Mouse (Mus musculus): ENCODE data around the gene Tnip2. TPM values are rescaled to one million over a fixed set of nuclear protein-coding genes. Genes with fewer than 3 reads are reported as not detected.

The Tnip2 gene
- polyA plus RNA-seq, 1 experiment from 2014 or later: 4.3 TPM

GRCm38 (mm10) chr5:34539121-34539520 lies 25.3 kb upstream of the Tnip2 start:
- ATAC-seq (ENCODE audit: insufficient read depth, low FRiP score, low TSS enrichment): no peak
- no peak overlapping the region for H3K4me2 ChIP-seq (ENCODE audit: low read depth)
- WGBS: 94% methylated on average over 2 of the region's 2 CpGs
- H3K4me3 ChIP-seq (ENCODE audit: low read depth, low read length): no peak overlapping the region
- H3K36me3 ChIP-seq (ENCODE audit: control insufficient read depth, insufficient read depth, low read length): no peaks in the 10 kb centered on the region
- DNase-seq (ENCODE audit: low spot score): no peak
- no peaks in the 10 kb centered on the region for H3K9me3 ChIP-seq (ENCODE audit: control insufficient read depth, low read length)
- H3K4me1 ChIP-seq (ENCODE audit: control insufficient read depth, insufficient read depth, low read length): no peaks in the 10 kb centered on the region
- no peaks in the 10 kb centered on the region for H3K27me3 ChIP-seq (ENCODE audit: control insufficient read depth, insufficient read depth, low read length)
- no peak overlapping the region for H3K9ac ChIP-seq (ENCODE audit: low read length)
- H3K27ac ChIP-seq (ENCODE audit: low read depth, low read length): no peak overlapping the region

DNA sequence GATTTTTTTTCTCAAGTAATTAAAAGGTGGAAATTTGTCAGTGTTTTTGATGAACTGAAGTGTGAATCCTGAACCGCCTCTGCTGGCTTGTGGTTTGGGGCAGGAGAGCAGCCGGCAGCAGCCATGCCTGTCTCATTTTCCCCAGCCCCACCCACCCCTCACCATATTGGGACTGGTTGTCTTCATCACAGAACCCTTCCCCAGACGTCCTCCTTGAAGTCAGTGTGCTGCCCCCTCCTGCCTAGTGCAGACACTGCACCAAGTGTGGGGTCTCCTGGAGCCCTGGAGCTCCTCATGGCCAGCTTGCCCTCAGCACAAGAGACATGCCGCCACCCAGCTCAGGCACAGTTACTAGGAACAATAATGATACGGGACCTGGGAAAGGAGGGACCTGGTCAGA lies 24.7 kb upstream of the Tnip2 start:
- H3K4me2 ChIP-seq (ENCODE audit: low read depth): no peak overlapping the region
- H3K27ac ChIP-seq (ENCODE audit: low read depth, low read length): no peak overlapping the region
- DNase-seq (ENCODE audit: low spot score) (no peak), ATAC-seq (ENCODE audit: insufficient read depth, low FRiP score, low TSS enrichment) (no peak)
- no peak overlapping the region for H3K4me3 ChIP-seq (ENCODE audit: low read depth, low read length)
- WGBS: 30% methylated on average over 5 of the region's 5 CpGs
- H3K27me3 ChIP-seq (ENCODE audit: control insufficient read depth, insufficient read depth, low read length): no peaks in the 10 kb centered on the region
- no peaks in the 10 kb centered on the region for H3K9me3 ChIP-seq (ENCODE audit: control insufficient read depth, low read length)
- H3K36me3 ChIP-seq (ENCODE audit: control insufficient read depth, insufficient read depth, low read length): no peaks in the 10 kb centered on the region
- H3K4me1 ChIP-seq (ENCODE audit: control insufficient read depth, insufficient read depth, low read length): no peaks in the 10 kb centered on the region
- no peak overlapping the region for H3K9ac ChIP-seq (ENCODE audit: low read length)

- Histone ChIP-seq H3K27ac (ENCODE audit: low read depth, low read length) (no peak overlapping the region), H3K4me2 (ENCODE audit: low read depth) (no peak overlapping the region), H3K4me1 (ENCODE audit: control insufficient read depth, insufficient read depth, low read length) (no peaks in the 10 kb centered on the region), H3K9me3 (ENCODE audit: control insufficient read depth, low read length) (no peaks in the 10 kb centered on the region), H3K36me3 (ENCODE audit: control insufficient read depth, insufficient read depth, low read length) (no peaks in the 10 kb centered on the region), H3K9ac (ENCODE audit: low read length) (no peak overlapping the region), H3K27me3 (ENCODE audit: control insufficient read depth, insufficient read depth, low read length) (no peaks in the 10 kb centered on the region), H3K4me3 (ENCODE audit: low read depth, low read length) (no peak overlapping the region)
- DNase-seq (ENCODE audit: low spot score) (no peak), ATAC-seq (ENCODE audit: insufficient read depth, low FRiP score, low TSS enrichment) (no peak)
- WGBS: 79% methylated on average over 7 of the region's 7 CpGs
Observed at GRCm38 (mm10) chr5:34538079-34538478, 24.3 kb upstream of the Tnip2 start.

DNA sequence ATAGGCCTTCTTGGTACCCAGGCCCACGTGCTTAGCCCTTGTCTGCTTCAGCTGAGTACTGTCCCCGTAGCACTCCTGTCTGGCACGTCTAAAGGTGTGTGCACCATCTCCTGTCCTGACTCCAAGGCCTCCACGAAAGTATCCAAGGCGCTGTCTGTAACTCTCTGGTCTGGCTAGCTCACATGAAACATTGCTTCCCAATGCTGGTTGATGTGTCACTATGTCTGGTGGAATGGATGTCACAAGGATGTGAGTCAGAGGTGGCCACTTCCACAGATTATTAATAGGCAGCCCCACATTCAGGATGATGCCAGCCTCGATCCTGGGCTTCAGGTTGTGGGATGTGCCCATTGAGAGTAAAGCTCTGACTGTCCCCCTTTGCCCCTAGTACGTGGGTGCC lies 22.0 kb upstream of the Tnip2 start:
- H3K4me1 ChIP-seq (ENCODE audit: control insufficient read depth, insufficient read depth, low read length): no peaks in the 10 kb centered on the region
- WGBS: 85% methylated on average over 7 of the region's 7 CpGs
- H3K27ac ChIP-seq (ENCODE audit: low read depth, low read length): no peak overlapping the region
- no peak for DNase-seq (ENCODE audit: low spot score)
- no peak for ATAC-seq (ENCODE audit: insufficient read depth, low FRiP score, low TSS enrichment)
- no peaks in the 10 kb centered on the region for H3K36me3 ChIP-seq (ENCODE audit: control insufficient read depth, insufficient read depth, low read length)
- no peak overlapping the region for H3K9ac ChIP-seq (ENCODE audit: low read length)
- no peaks in the 10 kb centered on the region for H3K9me3 ChIP-seq (ENCODE audit: control insufficient read depth, low read length)
- no peak overlapping the region for H3K4me2 ChIP-seq (ENCODE audit: low read depth)
- no peaks in the 10 kb centered on the region for H3K27me3 ChIP-seq (ENCODE audit: control insufficient read depth, insufficient read depth, low read length)
- no peak overlapping the region for H3K4me3 ChIP-seq (ENCODE audit: low read depth, low read length)

- H3K9ac ChIP-seq (ENCODE audit: low read length): no peak overlapping the region
- no peaks in the 10 kb centered on the region for H3K36me3 ChIP-seq (ENCODE audit: control insufficient read depth, insufficient read depth, low read length)
- no peak for DNase-seq (ENCODE audit: low spot score)
- no peaks in the 10 kb centered on the region for H3K9me3 ChIP-seq (ENCODE audit: control insufficient read depth, low read length)
- no peak for ATAC-seq (ENCODE audit: insufficient read depth, low FRiP score, low TSS enrichment)
- no peaks in the 10 kb centered on the region for H3K27me3 ChIP-seq (ENCODE audit: control insufficient read depth, insufficient read depth, low read length)
- H3K4me3 ChIP-seq (ENCODE audit: low read depth, low read length): no peak overlapping the region
- 79% methylated on average over 5 of the region's 5 CpGs for WGBS
- H3K4me1 ChIP-seq (ENCODE audit: control insufficient read depth, insufficient read depth, low read length): no peaks in the 10 kb centered on the region
- H3K27ac ChIP-seq (ENCODE audit: low read depth, low read length): no peak overlapping the region
- no peak overlapping the region for H3K4me2 ChIP-seq (ENCODE audit: low read depth)
Observed at GRCm38 (mm10) chr5:34534776-34535581, 21.2 kb upstream of the Tnip2 start.

DNA sequence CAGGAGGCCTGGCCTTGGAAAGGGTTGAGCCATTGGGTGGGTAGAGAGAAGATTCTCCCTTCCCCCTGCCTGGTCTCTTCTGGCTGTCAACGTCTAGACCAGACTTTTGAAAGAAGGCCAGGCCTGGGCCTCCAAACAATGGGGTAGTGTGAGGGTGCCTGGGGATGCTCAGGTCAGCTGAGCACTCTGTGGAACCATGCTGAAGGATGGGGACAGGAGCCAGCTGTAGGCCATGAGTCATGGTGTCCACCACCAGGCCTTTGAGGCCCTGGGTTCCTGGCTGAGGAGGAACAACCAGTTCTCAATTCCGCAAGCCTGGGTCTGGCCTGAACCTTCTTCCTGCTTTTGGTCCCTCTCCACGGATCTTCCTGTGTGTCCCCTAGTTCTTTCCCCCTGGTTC lies 20.0 kb upstream of the Tnip2 start:
- DNase-seq (ENCODE audit: low spot score) (no peak), ATAC-seq (ENCODE audit: insufficient read depth, low FRiP score, low TSS enrichment) (no peak)
- no peak overlapping the region for H3K27ac ChIP-seq (ENCODE audit: low read depth, low read length)
- no peaks in the 10 kb centered on the region for H3K36me3 ChIP-seq (ENCODE audit: control insufficient read depth, insufficient read depth, low read length)
- 86% methylated on average over 3 of the region's 3 CpGs for WGBS
- H3K4me3 ChIP-seq (ENCODE audit: low read depth, low read length): no peak overlapping the region
- H3K27me3 ChIP-seq (ENCODE audit: control insufficient read depth, insufficient read depth, low read length): no peaks in the 10 kb centered on the region
- H3K4me1 ChIP-seq (ENCODE audit: control insufficient read depth, insufficient read depth, low read length): no peaks in the 10 kb centered on the region
- no peak overlapping the region for H3K9ac ChIP-seq (ENCODE audit: low read length)
- H3K4me2 ChIP-seq (ENCODE audit: low read depth): no peak overlapping the region
- no peaks in the 10 kb centered on the region for H3K9me3 ChIP-seq (ENCODE audit: control insufficient read depth, low read length)

DNA sequence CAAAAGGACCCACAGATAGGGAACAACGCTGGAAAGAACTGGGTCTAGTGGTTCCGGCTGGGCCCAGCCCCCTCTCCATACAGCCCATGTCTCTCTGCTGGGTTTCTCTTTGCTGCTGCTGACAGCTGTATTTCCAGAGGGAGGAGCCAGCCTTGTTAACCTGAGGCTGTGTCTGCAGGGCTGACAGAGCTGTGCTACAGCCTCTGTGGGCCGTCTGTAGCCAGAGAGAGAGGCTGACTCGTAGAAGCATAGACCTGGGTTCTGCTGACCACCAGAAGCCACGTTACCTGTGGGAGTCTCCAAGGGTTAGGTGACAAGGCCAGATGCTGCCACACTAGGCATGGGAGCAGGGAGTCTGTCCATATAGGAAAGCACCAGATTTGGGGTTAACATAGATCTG lies 19.3 kb upstream of the Tnip2 start:
- H3K27me3 ChIP-seq (ENCODE audit: control insufficient read depth, insufficient read depth, low read length): no peaks in the 10 kb centered on the region
- H3K9ac ChIP-seq (ENCODE audit: low read length): no peak overlapping the region
- DNase-seq (ENCODE audit: low spot score) (no peak), ATAC-seq (ENCODE audit: insufficient read depth, low FRiP score, low TSS enrichment) (no peak)
- H3K9me3 ChIP-seq (ENCODE audit: control insufficient read depth, low read length): no peaks in the 10 kb centered on the region
- no peak overlapping the region for H3K4me2 ChIP-seq (ENCODE audit: low read depth)
- no peaks in the 10 kb centered on the region for H3K4me1 ChIP-seq (ENCODE audit: control insufficient read depth, insufficient read depth, low read length)
- H3K36me3 ChIP-seq (ENCODE audit: control insufficient read depth, insufficient read depth, low read length): no peaks in the 10 kb centered on the region
- 74% methylated on average over 5 of the region's 5 CpGs for WGBS
- H3K27ac ChIP-seq (ENCODE audit: low read depth, low read length): no peak overlapping the region
- H3K4me3 ChIP-seq (ENCODE audit: low read depth, low read length): no peak overlapping the region

GRCm38 (mm10) chr5:34530687-34531086 lies 16.9 kb upstream of the Tnip2 start:
- DNase-seq (ENCODE audit: low spot score): no peak
- H3K4me2 ChIP-seq (ENCODE audit: low read depth): no peak overlapping the region
- H3K27me3 ChIP-seq (ENCODE audit: control insufficient read depth, insufficient read depth, low read length): 0 out of 2 replicates have a peak, but pooled peaks cover 3% of the 10 kb centered on the region
- no peaks in the 10 kb centered on the region for H3K36me3 ChIP-seq (ENCODE audit: control insufficient read depth, insufficient read depth, low read length)
- no peak overlapping the region for H3K27ac ChIP-seq (ENCODE audit: low read depth, low read length)
- no peaks in the 10 kb centered on the region for H3K4me1 ChIP-seq (ENCODE audit: control insufficient read depth, insufficient read depth, low read length)
- no peaks in the 10 kb centered on the region for H3K9me3 ChIP-seq (ENCODE audit: control insufficient read depth, low read length)
- 50% methylated on average over 4 of the region's 4 CpGs for WGBS
- H3K9ac ChIP-seq (ENCODE audit: low read length): no peak overlapping the region
- H3K4me3 ChIP-seq (ENCODE audit: low read depth, low read length): no peak overlapping the region
- no peak for ATAC-seq (ENCODE audit: insufficient read depth, low FRiP score, low TSS enrichment)

DNA sequence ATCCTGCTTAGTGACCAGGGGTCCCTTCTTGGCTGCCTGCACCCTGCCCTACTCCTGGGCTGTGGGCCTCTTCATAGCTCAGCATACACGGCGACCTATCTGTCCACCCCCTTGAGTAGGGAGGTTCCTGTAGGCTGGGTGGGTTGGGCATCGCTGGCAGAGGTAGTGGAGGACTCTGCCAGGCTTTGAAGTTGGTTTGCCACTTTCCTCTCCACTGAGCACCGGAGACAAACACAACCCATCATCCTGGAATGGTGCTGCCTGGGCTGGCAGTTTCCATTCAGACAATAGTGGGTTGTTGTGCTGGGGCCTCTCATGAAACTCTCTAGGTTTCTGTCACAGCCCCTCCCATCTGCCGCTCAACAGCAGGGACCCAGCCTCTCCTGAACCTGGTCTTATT lies 16.3 kb upstream of the Tnip2 start:
- H3K4me2 ChIP-seq (ENCODE audit: low read depth): no peak overlapping the region
- H3K4me1 ChIP-seq (ENCODE audit: control insufficient read depth, insufficient read depth, low read length): no peaks in the 10 kb centered on the region
- H3K9me3 ChIP-seq (ENCODE audit: control insufficient read depth, low read length): no peaks in the 10 kb centered on the region
- no peak overlapping the region for H3K4me3 ChIP-seq (ENCODE audit: low read depth, low read length)
- no peak overlapping the region for H3K27ac ChIP-seq (ENCODE audit: low read depth, low read length)
- H3K27me3 ChIP-seq (ENCODE audit: control insufficient read depth, insufficient read depth, low read length): 0 out of 2 replicates have a peak, but pooled peaks cover 3% of the 10 kb centered on the region
- no peaks in the 10 kb centered on the region for H3K36me3 ChIP-seq (ENCODE audit: control insufficient read depth, insufficient read depth, low read length)
- DNase-seq (ENCODE audit: low spot score) (no peak), ATAC-seq (ENCODE audit: insufficient read depth, low FRiP score, low TSS enrichment) (no peak)
- 76% methylated on average over 5 of the region's 5 CpGs for WGBS
- no peak overlapping the region for H3K9ac ChIP-seq (ENCODE audit: low read length)
